Mouse (Mus musculus) liver, adult 2 months (tissue): ENCODE data around the gene E130309D02Rik.
A peak's percentile ranks its signal among the peaks of the same experiment; 100 is the strongest.

Experiments used
- CTCF ChIP-seq: fragments of 200-500 bp; IDR thresholded peaks from 2 replicates; pipeline ENCODE4 v1.5.1; 2011; ENCODE audit warnings: low read depth, low read length, control low read depth
- POLR2A ChIP-seq: fragments of 200-500 bp; IDR thresholded peaks from 2 replicates; pipeline ENCODE4 v1.6.1; 2011; ENCODE audit warnings: low read length, control low read depth; ENCODE audit not compliant: insufficient read depth; ENCODE audit errors: extremely low read depth

GRCm38 (mm10) chr5:143360000-143360399, 44.8 kb upstream of the E130309D02Rik start:
- TF ChIP-seq CTCF (peak; percentile 24; the same call in 1 of the 2 replicates), POLR2A (no peak)
